Mouse (Mus musculus) cerebellum, adult 2 months (tissue): ENCODE measurements around the gene Vmn1r115.
"Not testable (repeated sequence)": the region's sequence is repeated elsewhere in the genome, so short reads cannot be mapped to it uniquely, and the experiment has no call there.

ENCODE experiments used
- CTCF ChIP-seq: fragments of 200-500 bp; IDR thresholded peaks from 2 replicates; pipeline ENCODE4 v1.5.1; 2011; ENCODE audit warnings: low read depth, mild to moderate bottlenecking, control low read depth, low read length, moderate library complexity, borderline replicate concordance; ENCODE audit not compliant: insufficient read depth
- POLR2A ChIP-seq: fragments of 200-500 bp; IDR thresholded peaks from 2 replicates; pipeline ENCODE4 v1.6.1; 2011; ENCODE audit warnings: low read length, control low read depth, borderline replicate concordance; ENCODE audit not compliant: insufficient read depth

DNA sequence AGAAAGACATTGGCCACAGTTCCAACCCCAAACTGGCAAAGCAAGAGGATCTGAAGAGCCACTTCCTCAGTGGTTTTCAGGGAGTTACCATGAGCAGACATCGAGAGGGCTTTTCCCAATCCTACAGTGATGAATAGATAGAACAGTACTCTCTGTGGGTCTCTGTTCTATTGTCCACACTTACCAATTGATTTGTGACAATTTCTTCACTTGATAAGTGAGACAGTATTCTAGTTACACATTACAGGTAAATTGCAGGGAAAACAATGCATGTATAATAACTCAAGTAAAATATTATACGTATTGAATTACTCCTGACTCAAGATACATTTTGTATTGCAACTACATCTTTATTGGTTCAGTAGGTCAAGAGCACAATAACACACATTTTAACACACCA, 39.2 kb upstream of the Vmn1r115 start, which contains the start of gene Vmn1r117:
- TF ChIP-seq POLR2A, CTCF: not testable (repeated sequence)
